Mouse (Mus musculus) 3T3-L1 (cell line): ENCODE data around the gene Spp1.
A peak's percentile ranks its signal among the peaks of the same experiment; 100 is the strongest.
"Not testable (repeated sequence)": the region's sequence is repeated elsewhere in the genome, so short reads cannot be mapped to it uniquely, and the experiment has no call there.

Source experiments
- DNase-seq: peaks from one replicate; pipeline ENCODE4 v3.0.0-alpha.2; 2015; ENCODE audit warnings: low read depth, low spot score

Spp1 gene

DNA sequence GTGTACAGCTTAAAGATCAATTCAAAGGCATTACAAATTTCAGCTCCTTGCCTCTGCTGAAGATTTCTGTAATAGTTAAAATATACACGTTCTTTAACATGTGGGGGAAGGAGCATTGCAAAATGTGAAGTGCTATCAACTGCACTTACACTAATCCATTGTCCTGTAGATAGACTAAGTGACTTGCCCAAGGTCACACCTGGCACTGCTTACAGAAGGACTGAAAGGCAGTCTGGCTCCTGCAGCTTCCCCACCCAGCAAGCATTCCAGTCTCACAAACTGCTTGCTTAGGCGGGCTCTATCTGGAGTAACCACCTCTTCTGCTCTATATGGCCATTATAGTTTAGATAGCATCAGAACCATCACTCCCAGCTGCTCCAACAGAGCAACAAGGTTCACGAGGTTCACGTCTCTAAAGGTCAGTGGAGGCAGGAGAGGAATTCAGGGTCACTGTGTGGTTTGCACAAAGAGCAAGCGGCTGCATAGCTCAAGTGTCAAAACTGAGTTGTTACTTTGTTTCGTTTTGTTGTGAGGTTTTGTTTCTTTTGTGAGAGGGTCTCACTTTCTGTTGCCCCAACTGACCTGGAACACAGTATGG is 851 bp upstream of the Spp1 start:
- no peak for DNase-seq

DNA sequence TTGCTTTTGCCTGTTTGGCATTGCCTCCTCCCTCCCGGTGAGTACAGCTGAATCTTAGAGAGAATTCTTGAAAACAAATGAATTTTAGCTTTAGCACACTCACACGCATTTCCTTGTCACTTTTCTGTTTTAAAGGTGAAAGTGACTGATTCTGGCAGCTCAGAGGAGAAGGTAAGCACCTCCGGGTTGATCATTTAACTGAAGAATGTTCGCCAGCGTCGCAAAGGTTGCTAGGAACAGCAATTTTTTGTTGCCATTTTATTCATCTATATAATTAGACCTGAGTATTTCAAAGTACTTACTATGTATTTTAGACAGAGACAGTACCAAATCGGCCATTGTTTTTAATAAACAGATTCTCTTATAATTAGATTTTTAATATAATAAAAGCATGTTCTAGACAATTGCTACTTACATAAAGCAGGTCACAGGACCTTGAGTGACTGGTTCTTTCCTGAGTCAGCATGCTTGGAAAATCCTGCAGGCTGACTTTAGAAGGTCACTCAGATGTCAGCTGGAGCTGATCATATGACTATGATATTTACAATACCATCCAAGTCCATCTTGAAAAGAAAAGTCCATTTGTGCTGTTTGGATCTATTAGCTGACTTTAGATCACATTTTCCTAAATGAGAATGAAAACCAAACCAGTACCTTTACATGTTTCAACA is 1.6 kb downstream of the Spp1 start:
- DNase-seq = peak; percentile 66

DNA sequence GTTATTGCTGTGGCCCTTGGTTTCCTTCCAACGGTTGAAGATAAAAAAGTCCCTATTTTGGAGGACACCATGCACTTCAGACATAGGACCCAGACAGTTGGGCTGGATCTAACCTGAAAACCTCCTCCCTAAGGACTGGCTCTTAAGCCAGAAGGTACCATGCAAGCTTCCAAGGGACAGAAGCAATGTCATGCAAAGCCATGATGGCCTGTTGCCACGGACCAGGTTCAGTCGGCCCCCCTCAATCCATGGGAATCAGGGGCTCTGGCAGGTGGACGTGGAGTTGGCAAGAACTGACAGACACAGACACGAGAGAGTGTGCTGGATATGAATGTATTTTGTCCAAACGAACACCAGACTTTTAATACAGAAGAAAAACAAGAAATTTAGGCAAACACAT is 7.5 kb downstream of the Spp1 start:
- DNase-seq = no peak

DNA sequence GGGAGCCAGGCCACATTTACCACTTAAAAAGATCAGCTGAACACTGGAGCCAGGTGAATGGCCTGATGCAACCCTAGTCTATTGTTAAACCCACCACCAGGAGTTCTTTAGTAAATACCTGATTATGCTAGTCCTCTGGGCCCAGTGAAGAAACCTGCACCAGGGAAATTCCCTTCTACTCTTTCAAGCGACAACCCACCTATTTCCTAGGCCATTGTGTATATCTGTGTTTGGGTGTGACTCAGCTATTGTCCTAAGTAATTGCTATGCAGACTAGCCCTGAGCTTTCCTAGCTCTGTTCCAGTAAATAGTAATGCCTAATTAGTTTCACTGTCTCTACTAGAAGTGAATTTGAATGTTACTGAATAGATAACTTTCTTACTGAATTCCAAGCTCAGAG is 7.9 kb downstream of the Spp1 start:
- DNase-seq = no peak

DNA sequence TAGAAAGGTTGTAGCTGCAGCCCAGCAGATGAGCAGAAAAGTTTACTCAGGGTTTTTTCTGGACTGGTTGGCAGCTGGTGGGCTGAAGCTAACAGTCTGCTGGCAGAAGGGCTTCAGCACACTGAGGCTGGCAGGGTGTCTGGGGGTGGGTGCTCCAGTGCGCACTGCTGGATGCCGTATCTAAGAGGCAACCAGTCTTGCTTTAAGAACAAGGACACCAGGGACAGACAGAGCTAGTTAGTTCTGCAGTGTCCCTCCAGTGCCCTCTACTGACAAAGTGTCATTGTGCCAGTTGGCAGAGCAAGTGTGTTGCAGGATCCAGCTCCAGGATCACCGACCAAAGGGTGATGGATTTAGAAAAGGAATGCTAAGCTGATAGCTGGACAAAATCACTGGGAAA is 11.2 kb downstream of the Spp1 start:
- peak; percentile 94 for DNase-seq

DNA sequence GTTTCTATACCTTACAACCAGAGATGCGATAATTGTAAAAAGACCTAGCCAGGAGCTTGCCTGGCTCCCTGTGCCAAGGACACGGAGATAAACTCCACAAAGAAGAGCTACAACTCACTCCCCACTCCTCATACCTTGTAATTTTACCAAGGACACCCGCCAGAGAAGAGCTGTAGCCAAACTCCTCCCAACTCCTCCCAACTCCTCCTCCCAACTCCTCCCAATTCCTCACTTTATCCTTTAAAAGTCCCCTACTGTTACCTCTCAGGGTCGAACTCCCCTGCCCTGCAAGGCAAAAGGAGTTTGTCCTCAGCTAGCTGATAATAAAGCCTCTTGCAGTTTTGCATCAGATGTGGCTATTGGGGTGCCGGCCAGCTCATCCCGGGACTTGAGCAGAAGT is 13.4 kb downstream of the Spp1 start:
- not testable (repeated sequence) for DNase-seq

GRCm38 (mm10) chr5:104449491-104449890 is 14.6 kb downstream of the Spp1 start:
- DNase-seq = no peak

- DNase-seq = peak; percentile 79
Observed at GRCm38 (mm10) chr5:104453075-104453474, 18.2 kb downstream of the Spp1 start.

DNA sequence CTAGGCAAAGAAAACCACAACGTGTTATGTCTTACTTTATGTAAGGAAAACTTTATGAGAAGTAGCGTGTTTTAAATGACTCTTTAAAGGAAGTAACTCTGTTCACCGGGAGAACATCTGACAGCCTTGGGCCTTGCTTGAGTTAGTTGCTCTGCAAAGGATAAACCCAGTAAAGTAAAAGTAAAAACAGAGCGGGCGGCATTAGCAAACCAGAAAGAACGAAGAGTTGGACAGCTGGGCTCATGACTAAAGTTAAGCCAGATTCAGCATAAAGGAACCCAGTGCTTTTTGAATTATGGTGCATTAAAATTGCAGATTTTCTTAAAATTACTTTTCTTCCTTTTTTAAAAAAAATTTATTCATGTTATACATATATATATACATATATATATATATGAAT is 19.6 kb downstream of the Spp1 start:
- DNase-seq = no peak

DNA sequence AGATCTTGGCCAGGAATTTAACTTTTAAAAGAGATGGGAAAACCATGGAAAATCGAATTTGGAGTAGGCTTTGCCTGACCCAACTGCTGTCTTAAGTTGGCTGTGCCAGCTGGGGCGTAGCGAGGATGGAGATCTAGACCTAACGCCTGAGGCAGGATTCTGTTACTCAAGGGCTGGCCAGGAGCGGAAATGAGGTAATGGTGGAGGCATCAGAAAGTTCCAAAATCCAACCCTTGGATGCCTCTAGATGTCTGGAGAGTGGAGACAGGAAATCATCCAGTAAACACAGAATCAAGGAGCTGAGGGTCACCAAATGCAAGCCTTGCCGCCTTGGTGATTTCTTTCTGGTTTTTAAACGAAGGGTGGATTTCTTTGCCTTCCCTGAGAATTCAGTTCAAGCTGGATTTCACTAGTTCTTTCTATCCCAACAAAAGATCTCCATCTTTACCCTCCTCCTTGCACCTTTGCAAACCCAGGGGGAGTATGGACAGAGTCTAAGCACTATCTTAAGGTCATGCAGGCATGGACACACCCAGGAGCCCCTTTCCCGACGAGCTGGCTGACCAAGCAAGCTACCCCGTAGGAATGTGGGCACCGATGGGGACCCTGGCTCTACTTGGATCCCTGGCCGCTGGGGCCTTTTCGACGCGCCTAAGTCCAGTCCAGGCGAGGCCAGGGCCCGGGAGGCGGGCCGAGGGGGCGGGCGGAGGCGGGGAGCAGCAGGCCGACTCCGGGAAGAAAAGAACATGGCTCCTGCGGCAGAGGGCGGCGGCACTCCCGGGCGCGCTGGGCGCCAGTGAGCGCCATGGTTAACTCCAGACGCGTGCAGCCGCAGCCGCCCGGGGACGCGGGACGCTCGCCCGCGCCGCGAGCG is 24.2 kb downstream of the Spp1 start, which contains the start of gene Pkd2:
Pkd2 (plus strand) TSS at position 619 of the 874 bp plus-strand sequence.
- peak; percentile 86 for DNase-seq

- peak; percentile 88 for DNase-seq
Observed at GRCm38 (mm10) chr5:104459706-104460455, 25.0 kb downstream of the Spp1 start.

DNA sequence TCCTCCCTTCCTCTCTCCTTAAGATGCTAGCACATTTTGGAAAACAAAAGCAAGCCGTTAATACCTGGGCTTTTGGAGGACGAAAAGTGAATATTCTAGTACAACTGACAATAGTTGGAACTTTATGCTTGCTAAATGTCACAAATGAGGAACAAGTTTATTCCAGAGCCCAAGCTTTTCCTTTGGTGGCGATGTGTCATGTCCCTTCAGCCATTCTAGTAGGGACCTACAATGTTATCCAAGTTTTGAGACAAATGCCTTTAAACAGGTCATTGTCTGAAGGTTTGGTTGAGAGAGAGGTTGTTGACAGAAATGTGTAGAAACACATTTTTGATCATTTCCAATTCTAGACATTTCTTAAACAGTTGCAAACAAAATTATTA is 25.5 kb downstream of the Spp1 start:
- DNase-seq = no peak

DNA sequence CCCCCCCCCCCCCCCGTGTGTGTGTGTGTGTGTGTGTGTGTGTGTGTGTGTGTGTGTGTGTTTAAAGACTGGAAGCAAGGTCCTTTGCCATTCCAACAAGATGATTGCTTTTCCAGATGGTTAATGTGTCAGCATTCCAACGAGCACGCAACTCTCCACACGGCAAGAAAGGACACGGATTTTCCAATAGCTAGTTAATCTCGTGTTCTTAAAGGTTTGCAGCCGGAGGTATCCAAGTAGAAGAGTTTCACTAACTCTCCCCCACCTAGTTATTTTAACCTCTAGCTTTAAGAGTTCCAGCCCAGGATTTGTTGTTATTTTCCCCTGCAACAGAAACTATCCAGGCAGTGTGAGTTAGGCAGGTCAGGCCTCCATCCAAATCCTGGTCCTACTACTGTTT is 25.9 kb downstream of the Spp1 start:
- DNase-seq = peak; percentile 47

- peak; percentile 78 for DNase-seq
Observed at GRCm38 (mm10) chr5:104465279-104465678, 30.4 kb downstream of the Spp1 start.

- DNase-seq = peak; percentile 56
Observed at GRCm38 (mm10) chr5:104465731-104466130, 30.8 kb downstream of the Spp1 start.

- DNase-seq = no peak
Observed at GRCm38 (mm10) chr5:104466816-104467215, 31.9 kb downstream of the Spp1 start.

DNA sequence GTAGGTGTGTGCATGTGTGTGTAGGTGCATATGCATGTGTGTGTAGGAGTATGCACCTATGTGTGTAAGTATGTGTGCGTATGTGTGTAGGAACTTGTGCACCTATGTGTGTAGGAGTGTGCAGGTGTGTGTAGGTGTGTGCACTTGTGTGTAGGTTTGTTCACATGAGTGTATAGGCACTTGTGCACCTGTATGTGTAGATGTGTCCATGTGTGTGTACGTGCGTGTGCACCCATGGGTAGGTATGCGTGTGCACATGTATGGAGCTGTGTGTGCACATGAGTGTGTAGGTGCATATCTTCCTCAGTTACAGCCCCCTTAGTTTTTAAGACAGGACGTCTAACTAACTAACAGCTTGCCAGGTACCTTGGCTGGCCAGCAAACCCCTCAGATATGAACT is 33.7 kb downstream of the Spp1 start:
- DNase-seq = no peak

GRCm38 (mm10) chr5:104470981-104471391 is 36.1 kb downstream of the Spp1 start:
- peak; percentile 40 for DNase-seq

GRCm38 (mm10) chr5:104472371-104472770 is 37.5 kb downstream of the Spp1 start:
- DNase-seq = peak; percentile 50

DNA sequence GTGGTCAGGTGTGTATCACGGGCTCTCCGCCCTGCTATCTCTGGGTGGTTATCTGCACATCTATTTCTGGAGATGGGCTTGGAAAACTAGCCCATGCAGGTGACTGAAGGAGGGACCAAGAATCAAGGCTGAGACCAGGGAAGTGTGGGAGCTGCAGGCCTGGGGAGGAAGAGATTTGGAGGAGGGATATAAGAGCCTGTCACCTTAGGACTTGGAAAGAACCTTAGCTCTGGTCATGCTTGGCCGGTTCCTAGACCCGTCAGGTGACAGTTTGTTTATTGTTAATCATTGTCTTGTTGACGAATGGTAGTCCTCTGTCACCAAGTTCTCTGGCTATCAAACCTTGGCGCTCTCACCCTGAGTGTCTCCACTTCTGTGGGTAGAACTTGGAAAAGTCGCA is 45.4 kb downstream of the Spp1 start:
- no peak for DNase-seq

DNA sequence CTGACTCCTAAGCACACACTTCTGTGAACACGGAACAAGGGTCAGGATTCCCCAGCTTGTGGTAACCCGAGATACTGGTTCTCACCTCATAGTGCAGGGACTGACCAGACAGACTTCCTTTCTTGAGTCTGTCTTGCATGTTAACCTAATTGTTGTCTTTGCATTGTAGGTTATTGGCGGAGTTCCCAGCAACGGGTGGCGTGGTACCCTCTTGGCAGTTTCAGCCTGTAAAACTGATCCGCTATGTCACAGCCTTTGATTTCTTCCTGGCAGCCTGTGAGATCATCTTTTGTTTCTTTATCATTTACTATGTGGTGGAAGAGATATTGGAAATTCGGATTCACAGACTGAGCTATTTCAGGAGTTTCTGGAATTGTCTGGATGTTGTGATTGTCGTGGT is 47.9 kb downstream of the Spp1 start:
- DNase-seq = no peak
